In genomic region chr13:13993041-13993440, GRCm38 (mm10) we compare ENCODE assay signal across 11 mouse cellular contexts.
"Had no signal": no experiment of that assay in that cellular context is flagged by ENCODE, and none has a peak within 500 bp of the region (broad histone marks: within the 10 kb centered on the region; RNA-seq: fewer than 3 reads in every experiment).

No protein-coding gene starts in this region.

- DNase-seq: kidney, adult 9 months; kidney, postnatal 36 days; left cerebral cortex, postnatal 4 days; lung, adult 18-20 months; thymus, adult 2 months; thymus, postnatal 25 days had no signal

- H3K4me3 ChIP-seq: limb, embryonic 13.5 days; midbrain, embryonic 12.5 days; neural tube, embryonic 13.5 days had no signal

- H3K4me1 ChIP-seq: midbrain, embryonic 12.5 days; neural tube, embryonic 13.5 days had no signal

- H3K27ac ChIP-seq: kidney, postnatal 0 days; limb, embryonic 13.5 days; liver, embryonic 14.5 days; midbrain, embryonic 12.5 days; neural tube, embryonic 13.5 days had no signal
